Mouse (Mus musculus): Measurements from ENCODE around the gene Gm960.

- TF ChIP-seq MYOD1 (IDR thresholded peaks at IDR 0.05; ENCODE audit: control insufficient read depth, insufficient read length, low read depth) (no peak), MAX (IDR thresholded peaks at IDR 0.05) (no peak), CTCF (IDR thresholded peaks at IDR 0.05; ENCODE audit: control insufficient read depth, insufficient read depth, insufficient read length) (no peak), USF1 (IDR thresholded peaks at IDR 0.05; ENCODE audit: low read depth) (no peak), MYOG (IDR thresholded peaks at IDR 0.05; ENCODE audit: control insufficient read depth, extremely low read depth, insufficient read length) (no peak), FOSL1 (IDR thresholded peaks at IDR 0.05; ENCODE audit: insufficient read depth, low read length, poor library complexity, severe bottlenecking) (no peak), CEBPB (IDR thresholded peaks at IDR 0.05; ENCODE audit: low read depth) (no peak)
Observed at GRCm38 (mm10) chr19:4625179-4625828, 73.2 kb downstream of the Gm960 start, which contains the start of gene Rce1.
